In the genomic region with DNA sequence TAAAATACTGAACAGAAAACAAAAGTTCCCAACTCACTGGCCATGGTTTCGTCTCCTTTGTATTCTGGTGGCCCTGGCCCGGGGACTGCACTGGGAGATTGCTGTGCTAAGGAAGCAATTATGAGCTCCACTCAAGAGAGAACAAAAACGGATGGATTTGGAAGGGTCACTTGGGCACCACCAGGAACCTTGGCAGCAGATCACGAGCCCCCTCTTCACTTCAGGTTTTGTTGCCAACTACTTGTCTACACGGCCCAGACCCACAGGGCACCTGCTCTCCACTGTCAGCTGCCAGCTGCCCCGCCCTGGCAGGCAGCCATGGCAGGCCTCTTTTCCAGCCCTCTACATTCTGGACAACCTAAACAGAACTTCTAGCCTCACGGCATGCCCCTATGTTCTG, we compare ENCODE assay signal across 9 mouse cellular contexts.
DNase-seq lines count a peak whose midpoint lies in the region; TF ChIP-seq lines count a peak whose summit lies in the region.
"Had no signal": no experiment of that assay in that cellular context is flagged by ENCODE, and none has a peak within 500 bp of the region (broad histone marks: within the 10 kb centered on the region; RNA-seq: fewer than 3 reads in every experiment).

No protein-coding gene starts in this region.

- WGBS in heart, embryonic 10.5 days = 84% methylated on average over 7 of the region's 7 CpGs
- WGBS in lung, adult 2 months = 39% methylated on average over 7 of the region's 7 CpGs

- H3K9ac ChIP-seq in MEL (ENCODE audit: control insufficient read depth, low read depth, low read length, poor library complexity, severe bottlenecking) = peak overlapping the region; percentile 84
- H3K9ac ChIP-seq: liver, embryonic 15.5 days had no signal

- H3K79me2 ChIP-seq in MEL (ENCODE audit: control insufficient read depth, insufficient read depth, low read length, poor library complexity) = peaks cover 2% of the 10 kb centered on the region; the same call in 1 of the 2 replicates

- no peak overlapping the region for H3K27ac ChIP-seq in heart, embryonic 10.5 days
- peak overlapping the region; percentile 82 for H3K27ac ChIP-seq in MEL (ENCODE audit: control insufficient read depth, low read depth, low read length)
- H3K27ac ChIP-seq: liver, embryonic 15.5 days had no signal

- 0 out of 2 replicates have a peak, but pooled peaks cover 6% of the 10 kb centered on the region for H3K4me1 ChIP-seq in heart, embryonic 10.5 days
- H3K4me1 ChIP-seq in MEL (ENCODE audit: control insufficient read depth in 1 of 2, insufficient read depth in 2 of 2, low read length in 2 of 2) = peaks cover 2 to 19% of the 10 kb centered on the region in 2 experiments
- H3K4me1 ChIP-seq in lung, adult 2 months (ENCODE audit: control insufficient read depth, insufficient read depth, low read length) = peaks cover 19% of the 10 kb centered on the region
- H3K4me1 ChIP-seq: liver, embryonic 15.5 days had no signal

- no peak for TF ChIP-seq EP300 in MEL (IDR thresholded peaks at IDR 0.05; ENCODE audit: low read depth in 1 of 2, low read length in 2 of 2)

- TF ChIP-seq RAD21 in MEL (IDR thresholded peaks at IDR 0.05; ENCODE audit: low read depth, low read length) = no peak

- H3K36me3 ChIP-seq in heart, embryonic 10.5 days = no peaks in the 10 kb centered on the region
- peaks cover 0 to 18% of the 10 kb centered on the region in 2 experiments; a peak in 2 of 4 replicates for H3K36me3 ChIP-seq in MEL (ENCODE audit: control insufficient read depth in 1 of 2, insufficient read depth in 2 of 2, low read length in 2 of 2)
- H3K36me3 ChIP-seq: liver, embryonic 15.5 days had no signal

- TF ChIP-seq CTCF in MEL (IDR thresholded peaks at IDR 0.05 in 2 of 3, conservative IDR thresholded peaks at IDR 0.05 in 1 of 3; ENCODE audit: control insufficient read depth in 1 of 3, insufficient read depth in 1 of 3, low read depth in 2 of 3, low read length in 3 of 3, poor library complexity in 1 of 3, severe bottlenecking in 1 of 3) = no peak
- no peak for TF ChIP-seq CTCF in lung, adult 2 months (IDR thresholded peaks at IDR 0.05; ENCODE audit: insufficient read depth, low read length)

- no peaks in the 10 kb centered on the region for H3K27me3 ChIP-seq in heart, embryonic 10.5 days (ENCODE audit: insufficient read depth, poor library complexity, severe bottlenecking)
- no peaks in the 10 kb centered on the region for H3K27me3 ChIP-seq in MEL (ENCODE audit: control insufficient read depth in 1 of 2, insufficient read depth in 2 of 2, low read length in 2 of 2)

- no peak overlapping the region for H3K4me3 ChIP-seq in heart, embryonic 10.5 days
- peak overlapping the region; percentile 34 to 44 for H3K4me3 ChIP-seq in MEL (ENCODE audit: control insufficient read depth in 1 of 2, insufficient read depth in 1 of 2, low read depth in 2 of 2, low read length in 2 of 2)
- no peak overlapping the region for H3K4me3 ChIP-seq in lung, adult 2 months (replicated peaks; ENCODE audit: extremely low read depth, low read depth, low read length)
- H3K4me3 ChIP-seq: liver, embryonic 15.5 days had no signal

- peak; percentile 56 to 66 for DNase-seq in heart, adult 18-20 months
- DNase-seq in heart, embryonic 10.5 days (ENCODE audit: low spot score) = no peak
- peak; percentile 66 for DNase-seq in MEL (ENCODE audit: low read depth, low spot score)
- peak; percentile 90 to 96 for DNase-seq in cerebellum, postnatal 10 days
- DNase-seq in lung, adult 2 months = peak; percentile 62
- DNase-seq in T-cell, adult 2 months (ENCODE audit: low spot score) = no peak
- no peak for DNase-seq in urinary bladder, postnatal 36 days (ENCODE audit: low spot score in 2 of 2)
- no peak for DNase-seq in kidney, postnatal 4 days

- no peaks in the 10 kb centered on the region for H3K9me3 ChIP-seq in heart, embryonic 10.5 days
- no peaks in the 10 kb centered on the region for H3K9me3 ChIP-seq in MEL (replicated peaks; ENCODE audit: insufficient read depth, low read length)
- H3K9me3 ChIP-seq: liver, embryonic 15.5 days had no signal

- no peak for TF ChIP-seq POLR2A in MEL (IDR thresholded peaks at IDR 0.05; ENCODE audit: control insufficient read depth in 1 of 2, insufficient read depth in 1 of 2, low read depth in 1 of 2, low read length in 2 of 2, poor library complexity in 1 of 2)
- no peak for TF ChIP-seq POLR2A in lung, adult 2 months (IDR thresholded peaks at IDR 0.05; ENCODE audit: borderline replicate concordance, extremely low read depth, low read depth, low read length)

TF ChIP-seq in MEL, 35 proteins besides CTCF, POLR2A, EP300 and RAD21:
- TF ChIP-seq TAL1 (IDR thresholded peaks at IDR 0.05; ENCODE audit: low read length) = peak; percentile 15; the same call in 1 of the 2 replicates
- no peak for TF ChIP-seq JUND (IDR thresholded peaks at IDR 0.05; ENCODE audit: low read depth, low read length)

Comparison
In these comparisons a context has a peak if more than half of its experiments do, and no peak if none do; other contexts are left out.
1. DNase-seq: peak in heart, adult 18-20 months (2 of 2), MEL (single experiment), cerebellum, postnatal 10 days (2 of 2) and lung, adult 2 months (single experiment); none in heart, embryonic 10.5 days (single experiment), T-cell, adult 2 months (single experiment), urinary bladder, postnatal 36 days (0 of 2) and kidney, postnatal 4 days (0 of 2).
2. H3K4me3 ChIP-seq: peak in MEL (2 of 2); none in heart, embryonic 10.5 days (single experiment) and lung, adult 2 months (single experiment).